Mouse (Mus musculus) spleen, postnatal 36 days (tissue): ENCODE measurements around the gene Cenpv.

Experiments used
- DNase-seq, 2 experiments: peaks; one replicate each; pipeline ENCODE4 v3.0.0; 2022; ENCODE audit warnings: low spot score in 2 of 2, mixed read lengths in 1 of 2

The Cenpv gene

GRCm38 (mm10) chr11:62539089-62539890 is at the start of gene Cenpv:
Gene Cenpv, minus strand, starts transcription at chr11:62539261.
- DNase-seq = peak; percentile 58 to 60

GRCm38 (mm10) chr11:62587034-62587433 is 48.0 kb upstream of the Cenpv start:
- DNase-seq = no peak

- no peak for DNase-seq
Measured at GRCm38 (mm10) chr11:62584671-62585206, 45.7 kb upstream of the Cenpv start.

GRCm38 (mm10) chr11:62583031-62583430 is 44.0 kb upstream of the Cenpv start:
- no peak for DNase-seq

- DNase-seq = peak; percentile 78 to 82
Measured at GRCm38 (mm10) chr11:62576530-62577152, 37.6 kb upstream of the Cenpv start.

- DNase-seq = peak; percentile 56 to 57
Measured at GRCm38 (mm10) chr11:62575659-62576438, 36.8 kb upstream of the Cenpv start.

GRCm38 (mm10) chr11:62575297-62575658 is 36.2 kb upstream of the Cenpv start:
- peak; percentile 77 to 86 for DNase-seq

- DNase-seq = no peak
Measured at GRCm38 (mm10) chr11:62574703-62575085, 35.6 kb upstream of the Cenpv start.

GRCm38 (mm10) chr11:62573959-62574702 is 35.1 kb upstream of the Cenpv start, which contains the start of gene Trpv2:
Gene Trpv2, plus strand, starts transcription at chr11:62574486.
- DNase-seq = peak; percentile 62 to 63

- no peak for DNase-seq
Measured at GRCm38 (mm10) chr11:62568300-62568699, 29.2 kb upstream of the Cenpv start.

GRCm38 (mm10) chr11:62566211-62566610 is 27.1 kb upstream of the Cenpv start:
- DNase-seq = no peak

GRCm38 (mm10) chr11:62565747-62566146 is 26.7 kb upstream of the Cenpv start:
- DNase-seq = no peak

- DNase-seq = no peak
Measured at GRCm38 (mm10) chr11:62563590-62563989, 24.5 kb upstream of the Cenpv start.

GRCm38 (mm10) chr11:62560463-62561016 is 21.5 kb upstream of the Cenpv start:
- no peak for DNase-seq

GRCm38 (mm10) chr11:62558961-62559646 is 20.0 kb upstream of the Cenpv start:
- DNase-seq = no peak

- DNase-seq = no peak
Measured at GRCm38 (mm10) chr11:62558152-62558551, 19.1 kb upstream of the Cenpv start.

GRCm38 (mm10) chr11:62557205-62557604 is 18.1 kb upstream of the Cenpv start:
- DNase-seq = no peak

GRCm38 (mm10) chr11:62555896-62556412 is 16.9 kb upstream of the Cenpv start:
- no peak for DNase-seq

- DNase-seq = no peak
Measured at GRCm38 (mm10) chr11:62554934-62555517, 16.0 kb upstream of the Cenpv start.
